ENCODE assay signal across 14 mouse cellular contexts in the genomic region with DNA sequence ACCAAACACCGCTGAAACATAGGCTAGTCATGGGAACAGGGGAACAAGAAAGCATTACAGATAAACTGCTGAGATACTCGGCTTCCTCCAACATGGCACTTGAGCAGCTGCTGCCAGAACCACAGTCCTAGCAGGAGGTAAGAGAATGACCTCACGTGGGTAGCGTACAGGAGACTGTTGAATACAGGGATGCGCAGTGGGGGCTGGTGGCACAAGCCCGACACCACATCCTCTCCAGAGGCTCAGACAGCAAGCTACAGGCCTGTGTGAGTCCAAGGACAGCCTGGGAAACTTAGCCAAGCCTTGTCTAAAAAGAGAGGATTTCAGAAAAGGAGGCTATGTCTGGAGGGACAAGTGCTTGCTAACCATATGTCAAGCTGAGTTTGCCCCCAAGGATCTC. TPM values are rescaled to one million over a fixed set of nuclear protein-coding genes. Genes with fewer than 3 reads are reported as not detected.
A peak's percentile ranks its signal among the peaks of the same experiment; 100 is the strongest.
DNase-seq lines count a peak whose midpoint lies in the region; ATAC-seq lines count a peak whose summit lies in the region.
"Had no signal": no experiment of that assay in that cellular context is flagged by ENCODE, and none has a peak within 500 bp of the region (broad histone marks: within the 10 kb centered on the region; RNA-seq: fewer than 3 reads in every experiment).

No protein-coding gene starts in this region.

- no peaks in the 10 kb centered on the region for H3K4me1 ChIP-seq in neural tube, embryonic 12.5 days
- H3K4me1 ChIP-seq: embryonic facial prominence, embryonic 10.5 days had no signal

- 0 out of 2 replicates have a peak, but pooled peaks have one; percentile 2 for ATAC-seq in neural tube, embryonic 12.5 days (ENCODE audit: low FRiP score, low read depth)
- peak; percentile 66 for ATAC-seq in CD4-positive, CD25-positive, alpha-beta regulatory T cell, adult 4 months

- H3K4me2 ChIP-seq in neural tube, embryonic 12.5 days (replicated peaks) = no peak overlapping the region

- H3K27me3 ChIP-seq in neural tube, embryonic 12.5 days (replicated peaks) = no peaks in the 10 kb centered on the region

- 95% methylated on average over 6 of the region's 6 CpGs for WGBS in neural tube, embryonic 12.5 days

- H3K4me3 ChIP-seq in neural tube, embryonic 12.5 days = no peak overlapping the region
- H3K4me3 ChIP-seq: embryonic facial prominence, embryonic 10.5 days; left cerebral cortex, adult 2 months had no signal

- H3K9ac ChIP-seq in neural tube, embryonic 12.5 days = no peak overlapping the region

- no peak overlapping the region for H3K27ac ChIP-seq in neural tube, embryonic 12.5 days
- H3K27ac ChIP-seq: embryonic facial prominence, embryonic 10.5 days; left cerebral cortex, adult 2 months had no signal

- H3K36me3 ChIP-seq in neural tube, embryonic 12.5 days = peaks cover 66% of the 10 kb centered on the region

- H3K9me3 ChIP-seq in neural tube, embryonic 12.5 days = no peaks in the 10 kb centered on the region
- H3K9me3 ChIP-seq: embryonic facial prominence, embryonic 10.5 days had no signal

- no peak for DNase-seq in neural tube, embryonic 10.5 days (ENCODE audit: extremely low spot score, low spot score)
- DNase-seq in CD4-positive helper T cell, adult 2 months (ENCODE audit: low read depth, low spot score) = peak; percentile 50
- DNase-seq in natural killer cell, adult 2 months (ENCODE audit: low spot score in 2 of 2) = peak; percentile 18 to 20
- no peak for DNase-seq in urinary bladder, adult 2 months (ENCODE audit: low spot score)
- DNase-seq in cerebellum, adult 8-10 months = no peak
- DNase-seq: cerebellum, adult 2 months; kidney, adult 8-10 months; kidney, postnatal 14 days; liver; right cerebral cortex, postnatal 14 days had no signal

RNA-seq across cellular contexts. Expression of a gene that starts 23.2 kb away (rescaled TPM):
- polyA plus RNA-seq in neural tube, embryonic 12.5 days (2016; fragmentation: Nextera tagmentation; extraction: Ambion mirVana) = 36.1 and 40.0 TPM in 2 replicates
- 10 to 100 TPM; 11.4 to 13.0 TPM for polyA plus RNA-seq in CD4-positive, CD25-positive, alpha-beta regulatory T cell, adult 4 months (2017; shearing (Covaris generic))
- polyA plus RNA-seq in urinary bladder, adult 2 months (2012; rRNA removed) = 2.4 and 2.8 TPM in 2 replicates

RNA-seq across cellular contexts. Expression of a gene that starts 27.5 kb away (rescaled TPM):
- polyA plus RNA-seq in neural tube, embryonic 12.5 days (2016; fragmentation: Nextera tagmentation; extraction: Ambion mirVana) = 1.4 and 1.9 TPM in 2 replicates
- 10 to 100 TPM; 12.5 to 13.6 TPM for polyA plus RNA-seq in CD4-positive, CD25-positive, alpha-beta regulatory T cell, adult 4 months (2017; shearing (Covaris generic))
- polyA plus RNA-seq in urinary bladder, adult 2 months (2012; rRNA removed) = 252 and 279 TPM in 2 replicates

RNA-seq across cellular contexts. Expression of a gene that starts 55.2 kb away (rescaled TPM):
- polyA plus RNA-seq in neural tube, embryonic 12.5 days (2016; fragmentation: Nextera tagmentation; extraction: Ambion mirVana) = 24.4 and 25.7 TPM in 2 replicates
- 10 to 100 TPM in 1 of 2 experiments, 1 to 10 TPM in 1; 9.5 to 16.1 TPM for polyA plus RNA-seq in CD4-positive, CD25-positive, alpha-beta regulatory T cell, adult 4 months (2017; shearing (Covaris generic))
- 14.4 and 16.0 TPM in 2 replicates for polyA plus RNA-seq in urinary bladder, adult 2 months (2012; rRNA removed)

Comparison
In these comparisons a context has a peak if more than half of its experiments do, and no peak if none do; other contexts are left out.
1. DNase-seq: peak in CD4-positive helper T cell, adult 2 months (single experiment) and natural killer cell, adult 2 months (2 of 2); none in neural tube, embryonic 10.5 days (single experiment), urinary bladder, adult 2 months (single experiment) and cerebellum, adult 8-10 months (single experiment).
2. RNA of a gene that starts 27.5 kb away (polyA plus RNA-seq): 252 to 279 TPM in urinary bladder, adult 2 months; 12.5 to 13.6 TPM in CD4-positive, CD25-positive, alpha-beta regulatory T cell, adult 4 months and 1.4 to 1.9 TPM in neural tube, embryonic 12.5 days; every median in the first group is over 10 times any median in the second.